Mouse (Mus musculus): ENCODE measurements at regions not wholly inside any gene's neighbourhood (a gene's known extent, or its start where the extent isn't known, plus 50 kb on each side); places are given as distances from the start of the nearest gene placed in this dataset.

DNA sequence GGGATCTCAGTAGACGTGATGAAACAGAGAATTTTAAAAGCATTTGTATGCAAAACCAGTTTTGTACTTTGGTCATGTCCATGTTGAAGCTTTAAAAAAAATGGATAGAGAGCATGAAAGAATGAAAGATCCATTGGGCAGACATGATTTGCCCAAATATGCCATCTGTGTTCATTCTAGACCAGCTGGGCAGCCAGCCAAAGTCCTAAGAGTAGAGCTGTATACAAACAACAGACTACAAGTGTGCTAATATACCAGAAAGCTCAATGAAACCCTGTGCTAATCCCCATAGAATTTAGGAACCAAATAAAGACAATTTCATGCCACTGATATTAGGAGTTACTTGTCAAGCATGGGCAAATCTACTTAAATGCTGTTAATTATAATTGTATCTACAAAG is 105.1 kb upstream of the Zwint start:
- in situ Hi-C loops (cut with MboI, MseI), result no loop called here

DNA sequence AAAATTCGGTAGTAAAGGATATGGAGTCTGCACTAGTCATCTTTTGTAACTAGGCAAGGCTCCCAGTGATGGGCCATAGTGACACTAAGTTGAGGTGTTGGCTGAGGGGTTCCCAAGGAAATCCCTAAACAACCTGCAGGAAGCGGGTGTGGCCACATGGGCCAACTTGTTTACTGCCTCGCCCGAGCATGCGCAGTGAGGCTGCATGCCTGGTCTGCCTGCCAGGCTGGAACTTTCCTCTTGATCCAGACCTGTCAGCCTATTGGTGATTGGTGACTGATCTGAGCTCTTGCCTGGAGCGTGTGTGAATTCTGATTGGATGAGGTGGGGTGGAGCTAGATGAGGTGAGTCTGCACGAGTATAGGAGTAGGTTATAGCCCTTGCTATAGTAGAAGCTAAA is 103.1 kb upstream of the Zwint start:
- in situ Hi-C loops (cut with MboI, MseI), result no loop called here

- in situ Hi-C loops (cut with MboI, MseI), result no loop called here
Observed at GRCm38 (mm10) chr10:72573991-72574652, 80.5 kb upstream of the Zwint start.

DNA sequence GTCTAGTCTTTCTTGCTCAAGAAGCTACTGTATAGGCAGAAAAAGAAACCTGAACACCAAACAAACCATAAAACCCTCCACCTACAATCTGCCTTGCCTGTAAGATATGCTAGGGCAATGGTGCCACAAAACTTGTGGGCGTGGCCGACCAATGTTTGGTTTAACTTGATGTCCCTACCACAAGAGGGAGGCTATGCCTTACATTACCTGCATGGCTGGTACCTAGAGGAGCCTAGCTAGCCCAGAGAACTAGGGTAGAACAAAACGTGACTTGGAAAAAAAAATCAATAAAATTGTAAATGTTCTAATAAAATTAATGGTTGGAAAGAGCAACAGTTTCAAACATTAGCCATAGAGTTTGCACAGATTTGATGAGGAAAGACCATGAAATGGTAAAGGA is 76.9 kb upstream of the Zwint start:
- in situ Hi-C loops (cut with MboI, MseI), result no loop called here

- in situ Hi-C loops (cut with MboI, MseI), result no loop called here
Observed at GRCm38 (mm10) chr10:72578501-72578900, 76.1 kb upstream of the Zwint start.

GRCm38 (mm10) chr10:72581311-72581710 is 73.3 kb upstream of the Zwint start:
- in situ Hi-C loops (cut with MboI, MseI), result no loop called here

- in situ Hi-C loops (cut with MboI, MseI), result no loop called here
Observed at GRCm38 (mm10) chr10:72588561-72588960, 66.1 kb upstream of the Zwint start.

DNA sequence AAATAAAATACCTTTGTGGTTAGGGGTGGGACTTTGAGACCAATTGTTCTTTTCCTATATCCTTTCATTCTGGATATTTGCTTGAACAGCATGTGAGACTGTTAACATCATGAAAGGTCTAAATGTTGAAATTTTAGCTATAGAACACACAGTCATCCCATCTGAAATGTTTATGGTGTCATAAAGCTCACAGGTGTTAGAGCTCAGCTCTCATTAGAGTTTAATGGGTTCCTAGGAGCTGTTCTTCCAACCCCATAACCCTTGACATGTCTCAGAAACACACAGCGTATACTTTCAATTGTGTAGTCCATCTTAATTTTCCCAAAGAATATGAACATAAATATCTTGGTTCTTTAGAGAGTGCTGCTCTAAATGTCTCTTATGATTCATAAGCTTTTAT is 61.6 kb upstream of the Zwint start:
- in situ Hi-C loops (cut with MboI, MseI), result no loop called here
